Mouse (Mus musculus) sigmoid colon, adult 10 weeks (tissue): ENCODE data around the gene Fars2. TPM values are rescaled to one million over a fixed set of nuclear protein-coding genes. Genes with fewer than 3 reads are reported as not detected.

Experiments used
- polyA plus RNA-seq: library from polyadenylated mRNA; stranded (reverse); fragments of 350-450 nt; fragmentation: Illumina TruSeq; extraction: RNeasy Lipid Tissue Mini Kit (QIAGEN cat#74804); gene quantifications from one replicate; pipeline ENCODE4 v1.2.3, GENCODE M21; 2014; ENCODE audit warnings: low read depth, low replicate concordance

Fars2 gene
- polyA plus RNA-seq, result 22.2 TPM

GRCm38 (mm10) chr13:36117143-36118014 lies at the start of gene Fars2, which contains the start of gene Lyrm4:
Fars2 (plus strand) TSS chr13:36117412.
Lyrm4 (minus strand) TSS chr13:36117526.

GRCm38 (mm10) chr13:36734731-36735571 lies 617.7 kb downstream of the Fars2 start, which contains the start of gene Nrn1:
Nrn1 (minus strand) TSS chr13:36735131.

Other genes starting within 250 kb of the Fars2 start
- gene Rpp40, start 211.1 kb upstream of the Fars2 start, polyA plus RNA-seq, result 5.7 TPM
- gene Ppp1r3g, start 158.6 kb upstream of the Fars2 start, polyA plus RNA-seq, result not detected
- 15.0 TPM for gene Lyrm4, start 114 bp downstream of the Fars2 start, polyA plus RNA-seq